8 mouse cellular contexts compared by ENCODE assay signal in genomic region chr12:105562056-105562820, GRCm38 (mm10). TPM values are rescaled to one million over a fixed set of nuclear protein-coding genes. Genes with fewer than 3 reads are reported as not detected.
DNase-seq lines count a peak whose midpoint lies in the region; ATAC-seq lines count a peak whose summit lies in the region.

No protein-coding gene starts in this region.

- WGBS in neural tube, embryonic 11.5 days, result 36% methylated on average over 8 of the region's 8 CpGs
- 25% methylated on average over 8 of the region's 8 CpGs for WGBS in heart, embryonic 11.5 days (ENCODE audit: insufficient replicate concordance)
- 27% methylated on average over 8 of the region's 8 CpGs for WGBS in limb, embryonic 12.5 days

- H3K36me3 ChIP-seq in neural tube, embryonic 11.5 days (ENCODE audit: control insufficient read depth, insufficient read depth, low read length), result no peaks in the 10 kb centered on the region
- no peaks in the 10 kb centered on the region for H3K36me3 ChIP-seq in heart, embryonic 11.5 days (ENCODE audit: control insufficient read depth, insufficient read depth, low read length)
- H3K36me3 ChIP-seq in limb, embryonic 12.5 days, result no peaks in the 10 kb centered on the region

- no peak overlapping the region for H3K27ac ChIP-seq in neural tube, embryonic 11.5 days (ENCODE audit: low read depth, low read length)
- H3K27ac ChIP-seq in heart, embryonic 11.5 days (ENCODE audit: low read depth, low read length), result no peak overlapping the region
- H3K27ac ChIP-seq in limb, embryonic 12.5 days, result no peak overlapping the region

- H3K27me3 ChIP-seq in neural tube, embryonic 11.5 days (ENCODE audit: control insufficient read depth, insufficient read depth, low read length), result peaks cover 26% of the 10 kb centered on the region
- peaks cover 27% of the 10 kb centered on the region for H3K27me3 ChIP-seq in heart, embryonic 11.5 days (ENCODE audit: control insufficient read depth, insufficient read depth, low read length)
- H3K27me3 ChIP-seq in limb, embryonic 12.5 days, result peaks cover 53% of the 10 kb centered on the region

- no peak overlapping the region for H3K9ac ChIP-seq in neural tube, embryonic 11.5 days (ENCODE audit: low read length)
- H3K9ac ChIP-seq in heart, embryonic 11.5 days (ENCODE audit: low read depth, low read length), result peak overlapping the region; percentile 36
- peak overlapping the region; percentile 1; the same call in 1 of the 2 replicates for H3K9ac ChIP-seq in limb, embryonic 12.5 days (replicated peaks)

- H3K4me2 ChIP-seq in neural tube, embryonic 11.5 days (ENCODE audit: low read depth), result peak overlapping the region; percentile 55
- H3K4me2 ChIP-seq in heart, embryonic 11.5 days, result peak overlapping the region; percentile 67
- H3K4me2 ChIP-seq in limb, embryonic 12.5 days, result peak overlapping the region; percentile 63

- DNase-seq in neural tube, embryonic 11.5 days (ENCODE audit: low spot score), result no peak
- DNase-seq in neural tube, embryonic 10.5 days (ENCODE audit: extremely low spot score, low spot score), result no peak
- DNase-seq in MN1 (ENCODE audit: low spot score), result no peak
- no peak for DNase-seq in urinary bladder, postnatal 10 days (ENCODE audit: low spot score)
- no peak for DNase-seq in layer of hippocampus, postnatal 36 days

- ATAC-seq in neural tube, embryonic 11.5 days (ENCODE audit: insufficient read depth, low FRiP score, low TSS enrichment), result no peak
- no peak for ATAC-seq in heart, embryonic 11.5 days (replicated peaks; ENCODE audit: insufficient number of reproducible peaks, low FRiP score, low TSS enrichment)
- ATAC-seq in limb, embryonic 12.5 days (ENCODE audit: insufficient number of reproducible peaks, insufficient read depth, low FRiP score, low TSS enrichment, low read depth), result no peak
- no peak for ATAC-seq in megakaryocyte progenitor cell, adult 5-6 weeks (replicated peaks; ENCODE audit: poor library complexity)

- H3K4me1 ChIP-seq in neural tube, embryonic 11.5 days (ENCODE audit: control insufficient read depth, insufficient read depth, low read length), result peaks cover 10% of the 10 kb centered on the region; the same call in 1 of the 2 replicates
- peaks cover 22% of the 10 kb centered on the region for H3K4me1 ChIP-seq in heart, embryonic 11.5 days (ENCODE audit: control insufficient read depth, insufficient read depth, low read length)
- H3K4me1 ChIP-seq in limb, embryonic 12.5 days (replicated peaks), result peaks cover 23% of the 10 kb centered on the region

- no peak overlapping the region; the same call in 1 of the 2 replicates for H3K4me3 ChIP-seq in neural tube, embryonic 11.5 days (ENCODE audit: low read depth, low read length)
- peak overlapping the region; percentile 39; the same call in 1 of the 2 replicates for H3K4me3 ChIP-seq in heart, embryonic 11.5 days (ENCODE audit: low read depth, low read length)
- peak overlapping the region; percentile 36 for H3K4me3 ChIP-seq in limb, embryonic 12.5 days (replicated peaks)

- H3K9me3 ChIP-seq in neural tube, embryonic 11.5 days (ENCODE audit: control insufficient read depth, low read length), result no peaks in the 10 kb centered on the region
- peaks cover 3% of the 10 kb centered on the region; the same call in 1 of the 2 replicates for H3K9me3 ChIP-seq in heart, embryonic 11.5 days (replicated peaks; ENCODE audit: control insufficient read depth, low read length)
- H3K9me3 ChIP-seq in limb, embryonic 12.5 days, result peaks cover 7% of the 10 kb centered on the region

RNA-seq across cellular contexts. Expression of gene Bdkrb2, which starts 0.8 kb away (rescaled TPM):
- 0.17 and 0.37 TPM in 2 replicates for polyA plus RNA-seq in neural tube, embryonic 11.5 days (2014; fragmentation: Nextera tagmentation; extraction: Ambion mirVana)
- polyA plus RNA-seq in heart, embryonic 11.5 days (2014; fragmentation: Nextera tagmentation; extraction: Ambion mirVana), result 0.42 and 0.69 TPM in 2 replicates
- polyA plus RNA-seq in limb, embryonic 12.5 days (2016; fragmentation: Nextera tagmentation; extraction: Ambion mirVana), result 1.5 and 1.8 TPM in 2 replicates
- total RNA-seq in megakaryocyte progenitor cell, adult 5-6 weeks (2015), result not detected in 2 replicates
- total RNA-seq in megakaryocyte progenitor cell, adult 5-6 weeks (2017), result not detected in 2 replicates
- under 1 TPM; 0.20 to 0.35 TPM for total RNA-seq in layer of hippocampus, postnatal 36 days (2021)

RNA-seq across cellular contexts. Expression of gene Bdkrb1, which starts 40.6 kb away (rescaled TPM):
- polyA plus RNA-seq in neural tube, embryonic 11.5 days (2014; fragmentation: Nextera tagmentation; extraction: Ambion mirVana), result 0.23 TPM in 1 of 2 replicates, not detected in the other
- not detected in 2 replicates for polyA plus RNA-seq in heart, embryonic 11.5 days (2014; fragmentation: Nextera tagmentation; extraction: Ambion mirVana)
- polyA plus RNA-seq in limb, embryonic 12.5 days (2016; fragmentation: Nextera tagmentation; extraction: Ambion mirVana), result not detected in 2 replicates
- total RNA-seq in megakaryocyte progenitor cell, adult 5-6 weeks (2015), result not detected in 2 replicates
- not detected in 2 replicates for total RNA-seq in megakaryocyte progenitor cell, adult 5-6 weeks (2017)
- total RNA-seq in layer of hippocampus, postnatal 36 days (2021), result not detected
